ENCODE assay signal across 7 mouse cellular contexts in the genomic region with DNA sequence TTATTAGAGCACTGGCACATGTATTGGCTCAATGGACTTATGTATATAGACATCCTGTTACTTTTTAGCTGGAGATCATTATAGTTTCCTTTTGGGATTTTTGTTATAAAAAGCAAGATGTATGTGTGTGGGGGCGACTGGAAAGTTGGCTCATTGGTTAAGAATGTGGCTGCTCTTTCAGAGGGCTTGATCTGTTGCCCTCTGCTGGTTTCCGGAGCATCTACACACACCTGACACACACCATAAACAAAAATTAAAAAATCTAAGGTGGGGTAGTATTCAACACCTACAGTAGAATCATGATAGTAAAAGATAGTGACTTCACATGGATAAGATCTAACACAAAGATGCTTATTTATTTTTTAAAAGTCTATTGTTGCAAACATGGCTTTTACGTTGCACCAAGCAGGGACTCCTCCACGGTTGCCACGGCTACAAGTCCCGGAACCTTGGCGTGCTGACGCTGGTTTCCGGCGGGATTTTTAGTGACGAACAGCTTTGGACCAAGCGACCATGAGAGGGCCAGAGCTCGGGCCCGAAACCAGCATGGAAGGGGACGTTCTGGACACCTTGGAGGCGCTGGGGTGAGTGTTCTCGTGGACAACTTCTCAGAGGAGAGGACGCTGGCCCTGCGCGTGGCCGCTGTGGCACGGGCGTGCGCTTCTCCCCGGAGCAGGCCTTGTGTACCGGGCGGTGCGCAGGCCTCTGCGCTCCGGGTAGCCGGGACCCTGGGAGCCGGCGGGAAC. TPM values are rescaled to one million over a fixed set of nuclear protein-coding genes. Genes with fewer than 3 reads are reported as not detected.
DNase-seq lines count a peak whose midpoint lies in the region; ATAC-seq lines count a peak whose summit lies in the region.

Gene Fam98b, plus strand, starts transcription at position 485 of the 746 bp plus-strand sequence.

- H3K9me3 ChIP-seq in intestine, embryonic 15.5 days, result no peaks in the 10 kb centered on the region
- no peaks in the 10 kb centered on the region for H3K9me3 ChIP-seq in midbrain, embryonic 10.5 days (replicated peaks)

- H3K36me3 ChIP-seq in intestine, embryonic 15.5 days, result no peaks in the 10 kb centered on the region
- 0 out of 2 replicates have a peak, but pooled peaks cover 11% of the 10 kb centered on the region for H3K36me3 ChIP-seq in midbrain, embryonic 10.5 days

- intact Hi-C loops in gastrocnemius, postnatal 36 days (cut with DNase I), result no loop called here
- intact Hi-C loops in left cerebral cortex, postnatal 25 days (cut with DNase I), result loop anchor here (5.0 kb wide), 1 partner anchor 352 kb away; no protein-coding TSS in a partner anchor

- ATAC-seq in intestine, embryonic 15.5 days, result peak; percentile 97

- 0% methylated on average over 33 of the region's 33 CpGs for WGBS in intestine, embryonic 15.5 days
- WGBS in midbrain, embryonic 10.5 days, result under 1% methylated on average over 33 of the region's 33 CpGs

- H3K4me1 ChIP-seq in intestine, embryonic 15.5 days (replicated peaks), result no peaks in the 10 kb centered on the region; the same call in 1 of the 2 replicates
- H3K4me1 ChIP-seq in midbrain, embryonic 10.5 days, result peaks cover 16% of the 10 kb centered on the region

- H3K27me3 ChIP-seq in intestine, embryonic 15.5 days (replicated peaks), result no peaks in the 10 kb centered on the region
- H3K27me3 ChIP-seq in midbrain, embryonic 10.5 days (ENCODE audit: low read depth, poor library complexity, severe bottlenecking), result no peaks in the 10 kb centered on the region

- peak within 1 kb of the TSS; percentile 85 for H3K27ac ChIP-seq in intestine, embryonic 15.5 days
- H3K27ac ChIP-seq in midbrain, embryonic 10.5 days (replicated peaks), result peak within 1 kb of the TSS; percentile 99

- peak; percentile 93 for DNase-seq in adrenal gland, adult 2 months
- DNase-seq in embryo, embryonic 11.5 days (ENCODE audit: low read depth, low spot score), result peak; percentile 93
- DNase-seq in gastrocnemius, postnatal 36 days, result peak; percentile 81 to 93
- peak; percentile 90 to 93 for DNase-seq in left cerebral cortex, postnatal 25 days (ENCODE audit: low spot score in 2 of 2)
- peak; percentile 94 for DNase-seq in midbrain, embryonic 10.5 days (ENCODE audit: low spot score)
- peak; percentile 89 for DNase-seq in right cerebral cortex, postnatal 4 days

- H3K4me3 ChIP-seq in intestine, embryonic 15.5 days (replicated peaks), result peak within 1 kb of the TSS; percentile 95
- peak within 1 kb of the TSS; percentile 88 for H3K4me3 ChIP-seq in midbrain, embryonic 10.5 days

- peak within 1 kb of the TSS; percentile 71 for H3K4me2 ChIP-seq in intestine, embryonic 15.5 days (replicated peaks)

- H3K9ac ChIP-seq in intestine, embryonic 15.5 days, result peak within 1 kb of the TSS; percentile 99

RNA-seq across cellular contexts. Expression of gene Fam98b, which starts in this region (rescaled TPM):
- total RNA-seq in adrenal gland, adult 2 months (2021), result 10 to 100 TPM; 34.0 to 44.7 TPM
- 2.1 and 3.1 TPM in 2 replicates for polyA plus RNA-seq in adrenal gland, adult 2 months (2012; rRNA removed)
- 10 to 100 TPM; 16.1 to 18.4 TPM for total RNA-seq in gastrocnemius, postnatal 36 days (2021)
- polyA plus RNA-seq in intestine, embryonic 15.5 days (2015; fragmentation: Nextera tagmentation; extraction: Ambion mirVana), result 8.2 and 8.5 TPM in 2 replicates
- 10 to 100 TPM; 50.9 to 53.9 TPM for total RNA-seq in left cerebral cortex, postnatal 25 days (2021)
- polyA plus RNA-seq in midbrain, embryonic 10.5 days (2016; fragmentation: Nextera tagmentation; extraction: Ambion mirVana), result 19.7 and 20.1 TPM in 2 replicates

Comparison
In these comparisons a context has a peak if more than half of its experiments do, and no peak if none do; other contexts are left out.
1. Peak in every context shown above with its lines: DNase-seq, ATAC-seq, H3K4me3 ChIP-seq and H3K27ac ChIP-seq.